Mouse (Mus musculus): ENCODE measurements around the gene Fam206a. TPM values are rescaled to one million over a fixed set of nuclear protein-coding genes. Genes with fewer than 3 reads are reported as not detected.

The Fam206a gene
- 1 to 10 TPM; 5.3 to 5.6 TPM for total RNA-seq (2021)

- DNase-seq = peak; percentile 96
These were observed at the start of gene Fam206a, which contains the start of gene Elp1 for GRCm38 (mm10) chr4:56801907-56802668. Fam206a (plus strand) TSS chr4:56802345. Elp1 (minus strand) TSS chr4:56802331.

- DNase-seq = no peak
These were observed 46.1 kb upstream of the Fam206a start for GRCm38 (mm10) chr4:56756021-56756420.

- no peak for DNase-seq
These were observed 45.1 kb upstream of the Fam206a start for GRCm38 (mm10) chr4:56756966-56757600.

DNA sequence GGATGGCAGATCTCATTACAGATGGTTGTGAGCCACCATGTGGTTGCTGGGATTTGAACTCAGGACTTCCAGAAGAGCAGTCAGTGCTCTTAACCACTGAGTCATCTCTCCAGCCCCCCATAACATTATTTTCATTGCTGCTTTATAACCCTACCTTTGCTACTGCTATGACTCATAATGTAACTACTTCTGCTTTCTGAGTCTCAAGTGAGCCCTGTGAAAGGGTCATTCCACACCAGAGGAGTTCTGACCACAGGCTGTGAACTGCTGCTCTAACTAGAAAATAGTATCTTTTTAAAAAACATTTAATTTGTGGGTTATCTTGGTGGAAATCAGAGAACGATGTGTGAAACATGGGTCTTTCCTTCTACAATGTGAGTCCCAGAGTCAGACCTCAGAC is 44.5 kb upstream of the Fam206a start:
- DNase-seq = no peak

GRCm38 (mm10) chr4:56767861-56768284 is 34.3 kb upstream of the Fam206a start:
- no peak for DNase-seq

DNA sequence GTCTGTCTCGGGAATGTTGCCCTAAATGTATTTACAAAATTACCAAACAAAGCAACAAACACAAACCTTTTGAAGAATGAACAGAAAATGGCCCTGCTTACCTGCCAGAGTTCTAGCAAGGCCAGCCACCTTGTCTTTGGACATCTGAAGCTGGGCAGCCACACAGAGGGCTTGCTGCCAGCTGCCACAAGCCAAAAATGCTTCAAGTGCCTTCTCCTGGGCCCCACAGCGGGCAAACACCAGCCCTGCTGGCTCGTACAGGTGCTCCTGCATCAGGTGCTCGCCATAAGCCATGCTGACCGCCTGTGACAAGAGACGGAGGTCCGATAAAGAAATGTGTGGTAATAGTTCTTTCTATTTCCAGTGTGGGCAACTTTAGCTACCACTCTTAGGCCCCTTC is 33.2 kb upstream of the Fam206a start:
- DNase-seq = peak; percentile 53

DNA sequence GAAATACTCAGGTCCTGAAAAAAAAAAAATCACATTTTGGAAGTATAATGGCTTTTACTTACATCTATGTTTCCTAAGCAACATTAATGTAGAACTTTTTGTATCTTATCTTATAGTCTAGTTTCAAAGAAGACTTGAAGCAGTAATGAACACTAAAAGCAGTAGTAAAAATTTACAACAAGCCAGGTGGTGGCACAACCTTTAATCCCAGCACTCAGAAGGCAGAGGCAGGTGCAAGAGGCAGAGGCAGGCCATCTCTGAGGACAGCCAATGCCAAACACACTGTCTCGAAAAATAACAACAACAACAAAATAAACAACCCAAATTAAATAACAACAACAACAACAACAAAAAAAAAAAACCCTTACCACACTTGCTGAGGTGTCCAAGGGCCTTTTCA is 31.1 kb upstream of the Fam206a start:
- DNase-seq = no peak

DNA sequence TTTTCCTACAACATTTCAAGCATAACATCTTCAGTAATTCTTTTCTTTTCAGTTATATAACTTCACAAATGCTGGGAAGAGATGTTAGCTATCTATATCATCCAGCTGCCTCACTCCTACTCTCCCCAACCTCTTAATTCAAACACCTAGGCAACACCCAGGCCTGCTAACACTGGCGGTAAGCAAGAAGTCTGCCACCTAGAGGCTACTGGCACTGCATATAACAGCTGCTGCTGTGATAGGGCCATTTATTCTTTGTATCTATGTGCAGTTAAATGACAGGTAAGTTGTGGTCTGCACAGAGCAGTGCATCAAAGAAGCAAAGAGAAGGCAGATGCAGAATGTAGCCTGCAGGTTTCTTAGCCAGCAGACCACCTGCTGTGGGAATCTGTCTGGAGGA is 10.8 kb upstream of the Fam206a start:
- no peak for DNase-seq

GRCm38 (mm10) chr4:56802669-56803150 is 565 bp downstream of the Fam206a start:
- DNase-seq = no peak

DNA sequence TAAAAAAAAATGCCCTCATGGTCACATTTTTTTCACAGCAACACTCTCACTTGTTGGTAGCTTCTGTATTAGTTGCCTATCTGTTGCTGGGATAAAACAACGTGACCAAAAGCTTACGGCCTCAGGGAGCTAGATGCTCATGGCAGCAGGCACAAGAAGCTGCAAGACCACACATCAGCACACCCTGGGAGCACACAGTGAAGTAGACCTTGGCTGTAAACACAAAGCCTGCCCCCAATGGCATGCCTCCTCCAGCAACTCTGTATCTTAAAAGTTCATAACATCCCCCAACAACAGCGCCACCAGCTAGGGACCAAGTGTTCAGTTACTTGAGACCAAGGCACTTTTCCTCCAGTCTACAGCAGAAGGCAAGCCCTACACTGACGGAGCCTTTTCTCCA is 6.9 kb downstream of the Fam206a start:
- DNase-seq = no peak

- DNase-seq = no peak
These were observed 9.5 kb downstream of the Fam206a start for GRCm38 (mm10) chr4:56811642-56812041.

- DNase-seq = no peak
These were observed 10.0 kb downstream of the Fam206a start for GRCm38 (mm10) chr4:56812096-56812495.

GRCm38 (mm10) chr4:56815131-56815530 is 13.0 kb downstream of the Fam206a start:
- no peak for DNase-seq

DNA sequence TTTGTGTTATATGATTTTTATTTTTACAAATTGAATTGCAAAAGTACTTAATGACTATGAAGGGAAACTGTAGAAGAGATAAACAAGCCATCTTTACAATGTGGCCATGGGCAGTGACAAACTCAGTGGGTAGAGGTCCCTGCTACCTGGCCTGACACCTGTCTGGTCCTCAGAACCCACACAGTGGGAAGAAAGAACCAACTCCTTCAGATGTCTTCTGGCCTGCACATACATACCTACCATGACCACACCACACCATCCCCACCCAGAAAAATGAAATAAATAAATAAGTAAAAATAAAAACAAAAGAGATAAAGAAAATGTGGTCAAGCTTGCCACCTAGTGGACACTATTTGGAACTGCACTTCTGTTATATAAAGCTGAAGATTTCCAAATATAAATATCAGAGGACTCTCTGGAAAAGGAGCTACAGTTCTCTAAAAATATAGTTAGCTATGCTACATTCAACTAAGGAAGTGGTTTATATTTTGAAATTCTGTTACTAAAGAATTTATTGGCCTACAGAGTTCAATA is 17.9 kb downstream of the Fam206a start:
- DNase-seq = no peak

DNA sequence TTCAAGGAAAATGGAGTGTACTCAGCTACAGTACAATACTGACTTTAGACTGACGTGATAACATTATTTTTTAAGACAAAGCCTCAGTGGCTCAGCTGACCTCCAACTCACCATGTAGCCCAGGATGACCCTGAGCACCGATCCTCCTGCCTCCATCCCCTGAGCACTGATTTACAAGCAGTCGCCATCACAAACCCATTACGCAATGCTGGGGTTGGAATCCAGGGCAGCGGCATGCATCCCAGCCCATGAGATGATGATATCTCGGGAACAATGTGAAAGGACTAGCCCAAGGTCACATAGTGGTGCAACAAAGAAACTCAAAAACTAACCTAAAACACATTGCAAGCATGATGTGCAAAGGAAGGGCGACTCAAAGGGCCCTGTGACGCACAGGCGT is 22.1 kb downstream of the Fam206a start:
- no peak for DNase-seq

GRCm38 (mm10) chr4:56828932-56829331 is 26.8 kb downstream of the Fam206a start:
- DNase-seq = no peak

GRCm38 (mm10) chr4:56829511-56829921 is 27.4 kb downstream of the Fam206a start:
- DNase-seq = peak; percentile 31

GRCm38 (mm10) chr4:56831013-56831609 is 29.0 kb downstream of the Fam206a start:
- DNase-seq = peak; percentile 10

DNA sequence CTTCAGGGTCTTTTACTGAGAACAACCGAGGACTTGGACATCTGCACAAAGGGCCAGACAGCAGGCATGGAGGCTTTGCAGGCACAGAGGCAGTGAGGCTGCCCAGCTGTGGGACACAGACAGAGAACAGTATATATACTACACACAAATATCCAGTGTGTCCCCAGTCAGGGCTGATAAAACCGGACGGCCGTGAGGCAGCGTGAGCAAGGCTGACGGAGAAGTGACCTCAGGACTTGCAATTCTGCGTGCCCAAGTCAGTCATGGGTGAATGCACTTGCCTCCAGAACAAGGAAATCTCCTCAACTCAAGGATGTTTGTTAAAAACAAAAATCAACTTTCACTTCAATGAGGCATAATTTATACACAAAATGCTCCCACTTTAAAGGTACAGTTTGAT is 29.9 kb downstream of the Fam206a start:
- no peak for DNase-seq

- no peak for DNase-seq
These were observed 35.5 kb downstream of the Fam206a start for GRCm38 (mm10) chr4:56837661-56838060.

- DNase-seq = no peak
These were observed 38.2 kb downstream of the Fam206a start for GRCm38 (mm10) chr4:56840297-56840696.

DNA sequence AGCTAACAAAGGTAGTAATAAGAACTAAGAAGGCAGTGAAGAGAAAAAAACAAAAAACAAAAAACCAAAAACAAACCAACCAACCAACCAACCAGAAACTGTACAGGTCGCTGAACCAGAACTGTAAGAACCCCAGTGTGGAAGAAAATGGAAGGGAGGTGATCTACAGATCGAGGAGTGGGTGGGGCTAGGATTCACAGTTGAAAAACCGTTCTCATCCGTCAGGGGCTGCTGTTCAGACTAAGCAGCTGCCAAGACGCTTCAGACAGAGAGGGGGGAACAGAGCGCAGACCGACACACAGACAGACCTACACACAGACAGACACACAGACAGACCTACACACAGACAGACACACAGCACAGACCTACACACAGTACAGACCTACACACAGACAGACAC is 40.4 kb downstream of the Fam206a start:
- DNase-seq = no peak

DNA sequence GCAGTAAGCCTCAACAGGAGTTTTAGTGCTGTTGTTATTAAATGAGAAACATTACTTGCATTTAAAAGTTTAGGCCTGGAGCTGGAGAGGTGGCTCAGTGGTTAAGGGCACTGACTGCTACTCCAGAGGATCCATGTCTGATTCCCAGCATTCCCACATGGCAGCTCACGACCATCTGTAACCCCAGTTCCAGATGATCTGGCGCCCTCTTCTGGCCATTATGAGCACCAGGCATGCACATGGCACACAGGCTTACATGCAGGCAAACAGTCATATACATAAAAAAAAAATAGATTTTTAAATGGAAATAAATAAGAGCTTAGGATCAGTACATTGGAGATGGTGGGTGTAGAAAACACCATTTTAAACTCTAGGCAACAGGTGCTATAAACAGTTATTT is 41.8 kb downstream of the Fam206a start:
- no peak for DNase-seq

Data from heart, postnatal 4 days (tissue).